Mouse (Mus musculus) kidney, embryonic 14.5 days (tissue): ENCODE measurements at regions not wholly inside any gene's neighbourhood (a gene's known extent, or its start where the extent isn't known, plus 50 kb on each side); places are given as distances from the start of the nearest gene placed in this dataset.

Source experiments
- ATAC-seq: fragments of 200-750 bp; cut with Nextera tagmentation; 2 replicates; pipeline ENCODE4 v1.8.0; 2017; ENCODE audit warnings: moderate number of reproducible peaks, mild to moderate bottlenecking, moderate TSS enrichment, moderate library complexity; ENCODE audit not compliant: low FRiP score, low TSS enrichment
- H3K27ac ChIP-seq: fragments of 300-500 bp; sonication (generic); 2 replicates; pipeline ENCODE4 v1.5.1; 2014; ENCODE audit warnings: low read depth, mild to moderate bottlenecking, low read length, moderate library complexity, mixed read lengths
- H3K27me3 ChIP-seq: fragments of 300-500 bp; sonication (generic); 2 replicates; pipeline ENCODE4 v1.6.1; 2014; ENCODE audit warnings: mild to moderate bottlenecking, low read length; ENCODE audit not compliant: control insufficient read depth, insufficient read depth
- H3K36me3 ChIP-seq: fragments of 300-500 bp; sonication (generic); 2 replicates; pipeline ENCODE4 v1.6.1; 2014; ENCODE audit warnings: low read length, mixed read lengths; ENCODE audit not compliant: control insufficient read depth, insufficient read depth
- H3K4me1 ChIP-seq: fragments of 300-500 bp; sonication (generic); 2 replicates; pipeline ENCODE4 v1.6.1; 2014; ENCODE audit warnings: low read length, mixed read lengths; ENCODE audit not compliant: control insufficient read depth, insufficient read depth
- H3K4me2 ChIP-seq: fragments of 300-500 bp; sonication (generic); replicated peaks from 2 replicates; pipeline ENCODE4 v1.6.1; 2014; ENCODE audit warnings: low read depth, mild to moderate bottlenecking, low read length
- H3K4me3 ChIP-seq: fragments of 300-500 bp; sonication (generic); 2 replicates; pipeline ENCODE4 v1.5.1; 2014; ENCODE audit warnings: mild to moderate bottlenecking, low read length
- H3K9ac ChIP-seq: fragments of 300-500 bp; sonication (generic); 2 replicates; pipeline ENCODE4 v1.6.1; 2014; ENCODE audit warnings: low read depth, mild to moderate bottlenecking, low read length, moderate library complexity
- H3K9me3 ChIP-seq: fragments of 300-500 bp; sonication (generic); 2 replicates; pipeline ENCODE4 v1.6.1; 2016; ENCODE audit warnings: low read length; ENCODE audit not compliant: control insufficient read depth
- WGBS: fragments of 180-500 bp; shearing (Covaris S2); extraction: QIAGEN DNeasy Blood & Tissue Kit; methylation state at CpG from one replicate; pipeline ENCODE4 v1.1.7; 2014; 5-methylcytosine and 5-hydroxymethylcytosine counted together

GRCm38 (mm10) chr10:96753521-96753920 lies 136.7 kb downstream of the Btg1 start:
- WGBS: 48% methylated on average over 1 of the region's 1 CpGs
- no peaks in the 10 kb centered on the region for H3K9me3 ChIP-seq
- no peaks in the 10 kb centered on the region for H3K27me3 ChIP-seq
- ATAC-seq: no peak
- no peak overlapping the region for H3K4me2 ChIP-seq
- no peak overlapping the region for H3K9ac ChIP-seq
- no peak overlapping the region for H3K4me3 ChIP-seq
- peaks cover 19% of the 10 kb centered on the region; the same call in 1 of the 2 replicates for H3K4me1 ChIP-seq
- H3K27ac ChIP-seq: peak overlapping the region; percentile 37; the same call in 1 of the 2 replicates
- H3K36me3 ChIP-seq: no peaks in the 10 kb centered on the region

GRCm38 (mm10) chr10:96755674-96756073 lies 138.9 kb downstream of the Btg1 start:
- H3K4me2 ChIP-seq: no peak overlapping the region
- H3K27ac ChIP-seq: no peak overlapping the region
- H3K9ac ChIP-seq: no peak overlapping the region
- no peaks in the 10 kb centered on the region for H3K36me3 ChIP-seq
- peaks cover 17% of the 10 kb centered on the region; the same call in 1 of the 2 replicates for H3K4me1 ChIP-seq
- H3K27me3 ChIP-seq: no peaks in the 10 kb centered on the region
- no peak overlapping the region for H3K4me3 ChIP-seq
- no peak for ATAC-seq
- H3K9me3 ChIP-seq: no peaks in the 10 kb centered on the region
- 70% methylated on average over 8 of the region's 8 CpGs for WGBS

GRCm38 (mm10) chr10:96756355-96757084 lies 139.7 kb downstream of the Btg1 start:
- Histone ChIP-seq H3K4me2 (no peak overlapping the region), H3K27ac (no peak overlapping the region), H3K4me3 (no peak overlapping the region), H3K9ac (no peak overlapping the region), H3K4me1 (peaks cover 13% of the 10 kb centered on the region; the same call in 1 of the 2 replicates), H3K36me3 (no peaks in the 10 kb centered on the region), H3K9me3 (no peaks in the 10 kb centered on the region), H3K27me3 (no peaks in the 10 kb centered on the region)
- no peak for ATAC-seq
- 63% methylated on average over 5 of the region's 5 CpGs for WGBS

- peaks cover 8% of the 10 kb centered on the region; the same call in 1 of the 2 replicates for H3K4me1 ChIP-seq
- no peaks in the 10 kb centered on the region for H3K27me3 ChIP-seq
- WGBS: 84% methylated on average over 1 of the region's 1 CpGs
- no peak overlapping the region for H3K9ac ChIP-seq
- no peak for ATAC-seq
- no peaks in the 10 kb centered on the region for H3K9me3 ChIP-seq
- H3K4me2 ChIP-seq: no peak overlapping the region
- no peaks in the 10 kb centered on the region for H3K36me3 ChIP-seq
- H3K27ac ChIP-seq: no peak overlapping the region
- no peak overlapping the region for H3K4me3 ChIP-seq
These were observed 140.5 kb downstream of the Btg1 start for GRCm38 (mm10) chr10:96757311-96757710.

- Histone ChIP-seq H3K27ac (no peak overlapping the region), H3K9ac (no peak overlapping the region), H3K4me3 (no peak overlapping the region), H3K4me1 (peaks cover under 1% of the 10 kb centered on the region; the same call in 1 of the 2 replicates), H3K27me3 (no peaks in the 10 kb centered on the region), H3K4me2 (no peak overlapping the region), H3K36me3 (no peaks in the 10 kb centered on the region), H3K9me3 (no peaks in the 10 kb centered on the region)
- ATAC-seq: no peak
- 85% methylated on average over 8 of the region's 8 CpGs for WGBS
These were observed 144.8 kb downstream of the Btg1 start for GRCm38 (mm10) chr10:96761601-96762000.

- Histone ChIP-seq H3K4me2 (no peak overlapping the region), H3K27me3 (no peaks in the 10 kb centered on the region), H3K27ac (no peak overlapping the region), H3K4me3 (no peak overlapping the region), H3K4me1 (no peaks in the 10 kb centered on the region), H3K9ac (no peak overlapping the region), H3K36me3 (no peaks in the 10 kb centered on the region), H3K9me3 (no peaks in the 10 kb centered on the region)
- WGBS: 88% methylated on average over 5 of the region's 5 CpGs
- no peak for ATAC-seq
These were observed 148.8 kb downstream of the Btg1 start for GRCm38 (mm10) chr10:96765626-96766025.

- Histone ChIP-seq H3K9me3 (no peaks in the 10 kb centered on the region), H3K4me2 (no peak overlapping the region), H3K4me1 (no peaks in the 10 kb centered on the region), H3K27me3 (no peaks in the 10 kb centered on the region), H3K9ac (no peak overlapping the region), H3K36me3 (no peaks in the 10 kb centered on the region), H3K4me3 (no peak overlapping the region), H3K27ac (no peak overlapping the region)
- WGBS: 95% methylated on average over 1 of the region's 1 CpGs
- no peak for ATAC-seq
These were observed 161.4 kb downstream of the Btg1 start for GRCm38 (mm10) chr10:96778220-96778619.

- no peaks in the 10 kb centered on the region for H3K9me3 ChIP-seq
- no peaks in the 10 kb centered on the region for H3K4me1 ChIP-seq
- H3K4me2 ChIP-seq: no peak overlapping the region
- H3K27me3 ChIP-seq: no peaks in the 10 kb centered on the region
- H3K27ac ChIP-seq: no peak overlapping the region
- no peak for ATAC-seq
- H3K4me3 ChIP-seq: no peak overlapping the region
- WGBS: 81% methylated on average over 5 of the region's 5 CpGs
- no peaks in the 10 kb centered on the region for H3K36me3 ChIP-seq
- H3K9ac ChIP-seq: no peak overlapping the region
These were observed 167.2 kb downstream of the Btg1 start for GRCm38 (mm10) chr10:96783966-96784365.

GRCm38 (mm10) chr10:96786903-96787571 lies 170.2 kb downstream of the Btg1 start:
- H3K27ac ChIP-seq: no peak overlapping the region
- H3K9me3 ChIP-seq: no peaks in the 10 kb centered on the region
- ATAC-seq: no peak
- no peaks in the 10 kb centered on the region for H3K4me1 ChIP-seq
- WGBS: 25% methylated on average over 8 of the region's 8 CpGs
- H3K27me3 ChIP-seq: no peaks in the 10 kb centered on the region
- no peak overlapping the region for H3K4me3 ChIP-seq
- no peak overlapping the region for H3K9ac ChIP-seq
- no peak overlapping the region for H3K4me2 ChIP-seq
- no peaks in the 10 kb centered on the region for H3K36me3 ChIP-seq
